Mouse (Mus musculus) CH12.LX (cell line): ENCODE measurements at regions not wholly inside any gene's neighbourhood (a gene's known extent, or its start where the extent isn't known, plus 50 kb on each side); places are given as distances from the start of the nearest gene placed in this dataset.

Experiments
- DNase-seq: peaks from one replicate; pipeline ENCODE4 v3.0.0-alpha.2; 2013; ENCODE audit errors: extremely low read depth
- H3K27ac ChIP-seq: 2 replicates; pipeline ENCODE4 v1.5.1; 2012; ENCODE audit warnings: low read depth, mild to moderate bottlenecking, control low read depth, moderate library complexity; ENCODE audit not compliant: insufficient read depth
- H3K27me3 ChIP-seq: replicated peaks from 2 replicates; pipeline ENCODE3; 2012; ENCODE audit warnings: inconsistent platforms
- H3K36me3 ChIP-seq, 2 experiments: replicated peaks in 1 of 2; 2 replicates each; pipeline versions ENCODE3 to v1.6.1; 2012; ENCODE audit warnings: inconsistent platforms in 1 of 2, low read length in 1 of 2, mild to moderate bottlenecking in 1 of 2, mixed read lengths in 1 of 2, moderate library complexity in 1 of 2; ENCODE audit not compliant: control insufficient read depth in 1 of 2, insufficient read depth in 1 of 2
- H3K4me1 ChIP-seq, 2 experiments: 2 replicates each; pipeline ENCODE4 v1.6.1; 2012; ENCODE audit warnings: inconsistent platforms in 1 of 2, moderate library complexity in 1 of 2; ENCODE audit not compliant: insufficient read depth in 2 of 2, control insufficient read depth in 1 of 2
- H3K4me2 ChIP-seq: 2 replicates; pipeline ENCODE4 v1.6.1; 2012; ENCODE audit warnings: low read depth, mild to moderate bottlenecking, control low read depth; ENCODE audit not compliant: poor library complexity, insufficient read depth, severe bottlenecking
- H3K4me3 ChIP-seq, 3 experiments: fragments of 150-350 bp in 1 of 3; sonication (generic) in 1 of 3; replicated peaks in 1 of 3; 2 replicates each; pipeline versions ENCODE3 to v1.5.1; 2011 to 2012; ENCODE audit warnings: low read depth in 2 of 3, low read length in 2 of 3, mild to moderate bottlenecking in 2 of 3, moderate library complexity in 2 of 3, control low read depth in 1 of 3, improper control_type of control experiment in 1 of 3, inconsistent platforms in 1 of 3, mixed read lengths in 1 of 3; ENCODE audit not compliant: poor library complexity in 1 of 3
- H3K79me2 ChIP-seq: replicated peaks from 2 replicates; pipeline ENCODE4 v1.6.1; 2012; ENCODE audit warnings: mild to moderate bottlenecking, moderate library complexity; ENCODE audit not compliant: control insufficient read depth, poor library complexity, insufficient read depth, severe bottlenecking; ENCODE audit errors: extremely low read depth
- H3K9ac ChIP-seq: 2 replicates; pipeline ENCODE4 v1.6.1; 2012; ENCODE audit warnings: low read depth, mild to moderate bottlenecking, control low read depth, moderate library complexity; ENCODE audit not compliant: insufficient read depth
- H3K9me3 ChIP-seq: replicated peaks from 2 replicates; pipeline ENCODE3; 2012; ENCODE audit warnings: low read length, inconsistent platforms, mixed read lengths
- CTCF ChIP-seq, 2 experiments: IDR thresholded peaks in 1 of 2; conservative IDR thresholded peaks in 1 of 2; 2 replicates each; pipeline ENCODE4 v1.5.1; 2011 to 2012; ENCODE audit warnings: low read depth in 2 of 2, low read length in 2 of 2, improper control_type of control experiment in 1 of 2, inconsistent platforms in 1 of 2, mild to moderate bottlenecking in 1 of 2, moderate library complexity in 1 of 2
- E2F4 ChIP-seq: IDR thresholded peaks from 2 replicates; pipeline ENCODE4 v1.6.1; 2011; ENCODE audit warnings: low read depth, low read length, improper control_type of control experiment; ENCODE audit not compliant: insufficient replicate concordance
- ELF1 ChIP-seq: IDR thresholded peaks from 2 replicates; pipeline ENCODE4 v1.6.1; 2014; ENCODE audit warnings: low read depth, mild to moderate bottlenecking, inconsistent platforms, low read length, improper control_type of control experiment
- EP300 ChIP-seq: IDR thresholded peaks from 2 replicates; pipeline ENCODE4 v1.6.1; 2011; ENCODE audit warnings: low read length, improper control_type of control experiment
- ETS1 ChIP-seq: conservative IDR thresholded peaks from 2 replicates; pipeline ENCODE4 v1.6.1; 2012; ENCODE audit warnings: low read depth, mild to moderate bottlenecking, inconsistent platforms, low read length, improper control_type of control experiment, moderate library complexity
- GABPA ChIP-seq: IDR thresholded peaks from 2 replicates; pipeline ENCODE4 v1.6.1; 2012; ENCODE audit warnings: low read depth, low read length, improper control_type of control experiment, inconsistent platforms; ENCODE audit not compliant: insufficient replicate concordance
- HCFC1 ChIP-seq: IDR thresholded peaks from 2 replicates; pipeline ENCODE4 v1.6.1; 2012; ENCODE audit warnings: low read depth, mild to moderate bottlenecking, inconsistent platforms, low read length, improper control_type of control experiment
- KAT2A ChIP-seq: IDR thresholded peaks from 2 replicates; pipeline ENCODE4 v1.6.1; 2012; ENCODE audit warnings: low read length, improper control_type of control experiment, inconsistent platforms; ENCODE audit not compliant: insufficient replicate concordance
- MAX ChIP-seq: IDR thresholded peaks from 2 replicates; pipeline ENCODE4 v1.6.1; 2011; ENCODE audit warnings: low read length, improper control_type of control experiment
- MEF2A ChIP-seq: IDR thresholded peaks from 2 replicates; pipeline ENCODE4 v1.6.1; 2014; ENCODE audit warnings: low read depth, mild to moderate bottlenecking, inconsistent platforms, low read length, improper control_type of control experiment, borderline replicate concordance
- MXI1 ChIP-seq: IDR thresholded peaks from 2 replicates; pipeline ENCODE4 v1.6.1; 2011; ENCODE audit warnings: mild to moderate bottlenecking, low read depth, low read length, improper control_type of control experiment
- NELFE ChIP-seq: IDR thresholded peaks from 2 replicates; pipeline ENCODE4 v1.6.1; 2011; ENCODE audit warnings: low read depth, low read length, improper control_type of control experiment
- NRF1 ChIP-seq: IDR thresholded peaks from 2 replicates; pipeline ENCODE4 v1.6.1; 2014; ENCODE audit warnings: low read depth, mild to moderate bottlenecking, inconsistent platforms, low read length, improper control_type of control experiment, moderate library complexity
- PAX5 ChIP-seq: IDR thresholded peaks from 2 replicates; pipeline ENCODE4 v1.6.1; 2012; ENCODE audit warnings: low read length, inconsistent platforms, mixed read lengths
- POLR2A ChIP-seq: IDR thresholded peaks from 2 replicates; pipeline ENCODE4 v1.6.1; 2011; ENCODE audit warnings: low read depth, mild to moderate bottlenecking, improper control_type of control experiment, low read length
- SMC3 ChIP-seq: IDR thresholded peaks from 2 replicates; pipeline ENCODE4 v1.6.1; 2011; ENCODE audit warnings: low read depth, low read length, improper control_type of control experiment
- TBP ChIP-seq: conservative IDR thresholded peaks from 2 replicates; pipeline ENCODE4 v1.6.1; 2011; ENCODE audit warnings: low read depth, low read length, improper control_type of control experiment
- TCF12 ChIP-seq: IDR thresholded peaks from 2 replicates; pipeline ENCODE4 v1.6.1; 2014; ENCODE audit warnings: low read depth, mild to moderate bottlenecking, inconsistent platforms, low read length, improper control_type of control experiment
- USF2 ChIP-seq: conservative IDR thresholded peaks from 2 replicates; pipeline ENCODE4 v1.6.1; 2011; ENCODE audit warnings: low read depth, low read length, improper control_type of control experiment
- ZC3H11A ChIP-seq: IDR thresholded peaks from 2 replicates; pipeline ENCODE4 v1.6.1; 2012; ENCODE audit warnings: low read depth, mild to moderate bottlenecking, inconsistent platforms, low read length, improper control_type of control experiment
- ZKSCAN1 ChIP-seq: IDR thresholded peaks from 2 replicates; pipeline ENCODE4 v1.6.1; 2012; ENCODE audit warnings: low read depth, inconsistent platforms, low read length, improper control_type of control experiment, borderline replicate concordance
- dilution Hi-C: fragments of 300-500 bp; cut with MboI; formaldehyde crosslinking; loops from 2 replicates; pipeline ENCODE4 v1.14.3; 2020; ENCODE audit warnings: low sequenced_read_pairs; ENCODE audit not compliant: extremely low pct_unique_long_range_greater_than_20kb, extremely low pct_ligation_motif_present
- in situ Hi-C: fragments of 300-500 bp; cut with MboI; formaldehyde crosslinking; loops from 3 replicates; pipeline ENCODE4 v1.14.3; 2019; ENCODE audit warnings: low sequenced_read_pairs, low pct_ligation_motif_present, low pct_unique_long_range_greater_than_20kb, mixed read lengths

DNA sequence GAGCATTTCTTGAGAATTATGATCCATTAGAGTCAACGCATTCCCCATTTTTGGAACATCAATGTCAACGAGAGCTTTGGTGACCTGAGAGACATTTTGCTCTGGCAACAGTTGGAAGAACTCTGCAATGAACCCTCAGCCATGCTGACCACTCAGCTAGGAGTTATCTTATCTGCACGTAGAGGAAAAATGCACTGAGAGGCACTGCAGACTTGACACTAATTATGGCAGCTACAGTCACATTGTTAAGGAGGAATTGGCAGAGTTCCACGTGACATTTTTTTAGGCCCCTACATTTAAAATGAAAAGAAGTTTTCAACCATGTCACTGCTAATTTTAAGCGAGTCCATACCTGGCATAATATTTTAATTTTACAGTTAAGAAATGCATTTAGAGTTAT lies 197.6 kb upstream of the Tas2r134 start:
- no peaks in the 10 kb centered on the region for H3K9me3 ChIP-seq
- H3K79me2 ChIP-seq, result no peaks in the 10 kb centered on the region
- dilution Hi-C loops, result no loop called here
- H3K36me3 ChIP-seq, result no peaks in the 10 kb centered on the region
- no peak for DNase-seq
- in situ Hi-C loops, result no loop called here
- TF ChIP-seq EP300 (no peak), ELF1 (no peak), E2F4 (no peak), MXI1 (no peak), KAT2A (no peak), ETS1 (no peak), NRF1 (no peak)
- no peaks in the 10 kb centered on the region for H3K27me3 ChIP-seq
- no peaks in the 10 kb centered on the region for H3K4me1 ChIP-seq
- no peak overlapping the region for H3K9ac ChIP-seq
- no peak overlapping the region for H3K4me2 ChIP-seq
- H3K4me3 ChIP-seq, result no peak overlapping the region
- H3K27ac ChIP-seq, result no peak overlapping the region

DNA sequence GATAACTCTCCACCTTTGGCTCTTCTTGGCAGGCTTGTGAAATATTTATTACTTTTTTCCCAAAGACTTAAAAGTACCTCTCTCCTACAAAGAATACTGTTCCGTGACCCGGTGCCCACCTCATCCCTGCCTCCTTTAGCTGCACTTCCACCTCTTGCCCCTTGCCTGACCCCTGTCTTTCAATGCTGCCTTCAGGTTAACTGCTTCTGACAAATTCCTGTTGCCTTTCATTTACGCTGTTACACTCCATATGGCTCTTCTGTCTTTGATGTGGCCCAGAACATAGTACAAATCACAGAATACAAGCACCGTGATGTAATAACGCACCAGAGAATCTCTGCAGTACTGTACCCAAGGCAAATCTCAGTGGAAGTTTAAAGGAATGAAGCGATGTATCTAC lies 204.9 kb upstream of the Tas2r134 start:
- Histone ChIP-seq H3K27me3 (no peaks in the 10 kb centered on the region), H3K9ac (no peak overlapping the region), H3K9me3 (no peaks in the 10 kb centered on the region), H3K79me2 (no peaks in the 10 kb centered on the region), H3K4me1 (no peaks in the 10 kb centered on the region), H3K4me2 (no peak overlapping the region), H3K27ac (no peak overlapping the region), H3K4me3 (no peak overlapping the region), H3K36me3 (no peaks in the 10 kb centered on the region)
- TF ChIP-seq ZC3H11A (no peak), SMC3 (no peak), TBP (no peak), NELFE (no peak), KAT2A (no peak), CTCF (conservative IDR thresholded peaks at IDR 0.05 in 1 of 2, IDR thresholded peaks at IDR 0.05 in 1 of 2; ENCODE audit: low read depth in 2 of 2, low read length in 2 of 2) (no peak), POLR2A (no peak), ZKSCAN1 (no peak), HCFC1 (no peak), PAX5 (no peak), MEF2A (no peak), GABPA (no peak), USF2 (no peak), MAX (no peak), TCF12 (no peak)
- DNase-seq, result no peak
- in situ Hi-C loops, result no loop called here
- dilution Hi-C loops, result no loop called here
